Mouse (Mus musculus) adrenal gland (tissue): Measurements from ENCODE around the gene Il34.

Experiments used
- intact Hi-C: fragments of 180-260 bp; cut with DNase I; formaldehyde crosslinking; loops from one replicate; pipeline ENCODE4 v1.15.1; 2025

Gene Il34

DNA sequence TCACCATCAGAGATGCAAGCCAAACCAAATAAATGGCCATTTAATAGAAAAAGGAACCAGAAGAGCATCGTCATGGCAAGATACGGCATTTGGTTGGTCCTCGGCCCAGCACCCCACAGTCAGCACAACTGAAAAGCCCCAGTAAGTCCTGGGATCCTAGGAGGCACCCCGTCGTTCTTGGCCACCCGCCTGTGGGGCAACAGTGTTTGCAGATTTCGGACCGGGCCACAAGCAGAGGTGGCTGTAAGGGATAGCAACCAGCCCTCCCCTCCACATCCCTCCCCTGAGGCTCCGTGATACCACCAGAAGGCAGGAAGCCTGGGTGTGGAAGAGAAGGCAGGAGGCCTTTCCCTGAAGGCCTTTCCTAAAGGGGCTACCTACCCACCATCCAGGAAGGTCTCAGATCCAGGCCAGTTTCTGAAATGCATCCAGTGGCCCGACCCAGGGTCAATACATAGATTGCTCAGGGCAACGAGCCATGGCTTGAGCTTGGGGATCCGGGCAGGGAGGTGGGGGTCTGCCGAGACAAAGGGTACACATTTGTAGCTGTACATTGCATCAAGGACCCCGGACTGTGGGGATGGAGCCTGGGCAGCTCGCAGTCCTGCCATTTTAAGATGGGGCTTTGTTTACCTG lies 63.8 kb downstream of the Il34 start:
- intact Hi-C loops = no loop called here

DNA sequence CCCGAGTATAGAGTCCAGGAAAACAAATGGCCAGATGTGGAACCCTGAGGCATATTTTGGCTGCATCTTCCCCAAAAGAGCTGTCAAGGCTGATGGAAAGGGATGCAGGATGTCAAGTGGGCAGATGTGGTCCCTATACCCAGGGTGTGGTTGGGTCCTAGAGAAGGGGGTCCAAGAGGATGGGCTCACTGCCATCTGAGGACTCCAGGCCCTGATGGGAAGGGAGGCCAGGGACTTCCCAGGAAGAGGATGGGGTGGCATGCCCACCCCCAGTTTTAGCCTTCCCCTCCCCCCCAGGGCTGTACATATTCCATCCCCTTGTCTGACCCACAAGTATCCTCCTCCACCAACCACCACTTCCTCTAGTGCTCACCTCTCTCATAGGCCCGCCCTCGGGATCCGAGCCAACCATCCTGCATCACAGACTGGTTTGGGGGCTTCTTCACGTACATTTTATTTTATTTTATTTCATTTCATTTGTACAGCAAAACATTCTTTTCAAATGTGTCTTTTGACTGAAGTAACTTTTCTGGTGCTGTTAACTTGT lies 65.0 kb downstream of the Il34 start:
- intact Hi-C loops = no loop called here

DNA sequence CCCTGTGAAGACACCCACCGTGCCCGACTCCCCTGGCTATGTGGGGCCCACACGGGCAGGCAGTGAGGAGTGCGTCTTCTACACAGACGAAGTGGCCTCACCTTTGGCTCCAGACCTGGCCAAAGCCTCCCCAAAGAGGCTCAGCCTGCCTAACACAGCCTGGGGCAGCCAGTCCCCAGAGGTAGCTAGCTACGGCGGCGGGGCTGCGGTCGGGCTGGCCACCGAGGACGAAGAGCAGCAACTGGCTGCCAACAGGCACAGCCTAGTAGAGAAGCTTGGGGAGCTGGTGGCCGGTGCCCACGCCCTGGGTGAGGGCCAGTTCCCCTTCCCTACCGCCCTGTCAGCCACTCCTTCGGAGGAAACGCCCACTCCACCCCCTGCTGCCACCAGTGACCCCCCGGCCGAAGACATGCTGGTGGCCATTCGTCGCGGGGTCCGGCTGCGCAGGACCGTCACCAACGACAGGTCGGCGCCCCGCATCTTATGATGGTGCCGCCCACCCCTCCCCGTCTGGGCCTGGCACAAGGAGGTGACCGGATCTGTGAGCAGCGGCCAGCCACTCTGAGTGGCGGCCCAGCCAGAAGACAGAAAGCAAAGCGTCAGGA lies 67.0 kb downstream of the Il34 start:
- intact Hi-C loops = no loop called here

DNA sequence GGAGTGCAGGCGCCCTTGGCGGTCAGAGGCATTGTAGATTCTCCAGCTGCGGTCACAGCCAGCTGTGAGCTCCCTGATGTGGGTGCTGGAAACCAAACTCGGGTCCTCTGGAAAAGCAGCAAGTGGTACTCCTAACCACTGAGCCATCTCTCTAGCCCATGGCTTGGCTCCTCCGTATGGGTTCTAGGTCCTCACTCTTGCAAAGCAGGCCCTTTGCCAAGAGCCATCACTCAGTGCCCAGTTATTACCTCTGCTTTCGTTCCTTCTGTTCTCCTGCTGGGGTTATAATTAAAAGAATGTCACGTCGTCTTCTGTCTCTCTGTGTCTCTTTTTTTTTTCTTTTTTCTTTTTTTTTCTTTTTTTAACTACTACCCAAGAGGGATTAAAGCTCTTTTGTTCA lies 72.7 kb downstream of the Il34 start:
- intact Hi-C loops = no loop called here

DNA sequence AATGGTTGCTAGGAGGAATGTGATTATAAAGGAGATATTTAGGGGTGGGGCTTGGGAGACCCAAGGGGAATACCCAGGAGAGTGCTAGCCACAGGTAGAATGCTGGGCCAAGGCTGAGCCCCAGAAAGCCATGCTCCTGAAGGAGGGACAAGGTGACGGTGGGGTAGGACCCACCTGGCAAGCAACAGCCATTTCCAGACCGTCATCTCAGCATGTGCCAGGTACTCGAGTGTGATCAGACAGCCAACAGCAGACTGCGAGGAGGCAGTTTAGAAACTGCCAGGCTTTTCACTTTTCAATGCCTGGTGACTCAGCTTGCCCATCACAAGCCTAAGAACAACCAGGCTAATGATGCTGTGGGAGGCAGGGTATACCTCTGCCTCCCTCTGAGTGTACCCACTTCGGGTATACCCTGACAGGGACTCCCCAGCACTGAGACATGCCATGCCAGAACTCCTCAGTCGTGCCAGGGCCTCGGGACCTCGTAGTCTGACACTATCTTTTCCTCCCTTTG lies 74.3 kb downstream of the Il34 start:
- intact Hi-C loops = no loop called here

DNA sequence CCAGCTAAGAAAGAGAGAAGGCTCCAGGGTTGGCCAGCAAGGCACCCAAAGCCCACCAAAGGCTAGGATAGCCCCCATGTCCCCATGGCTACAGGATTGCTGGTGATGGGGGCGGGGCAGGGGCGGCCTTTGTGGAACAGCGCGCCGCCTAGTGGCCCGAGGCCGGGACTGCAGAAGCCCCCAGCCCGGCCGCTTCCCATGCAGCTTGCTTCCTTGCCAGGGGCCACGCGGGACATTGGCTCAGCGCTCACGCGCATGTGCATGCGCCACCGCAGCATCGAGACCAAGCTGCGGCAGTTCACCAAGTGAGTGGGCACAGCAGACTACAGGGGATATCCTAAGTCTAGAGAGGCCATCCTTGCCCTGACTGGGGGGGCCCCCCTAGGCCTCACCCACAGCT lies 78.8 kb downstream of the Il34 start:
- intact Hi-C loops = loop anchor here (1.0 kb wide), 1 partner anchor 81 kb away; no protein-coding TSS in a partner anchor

DNA sequence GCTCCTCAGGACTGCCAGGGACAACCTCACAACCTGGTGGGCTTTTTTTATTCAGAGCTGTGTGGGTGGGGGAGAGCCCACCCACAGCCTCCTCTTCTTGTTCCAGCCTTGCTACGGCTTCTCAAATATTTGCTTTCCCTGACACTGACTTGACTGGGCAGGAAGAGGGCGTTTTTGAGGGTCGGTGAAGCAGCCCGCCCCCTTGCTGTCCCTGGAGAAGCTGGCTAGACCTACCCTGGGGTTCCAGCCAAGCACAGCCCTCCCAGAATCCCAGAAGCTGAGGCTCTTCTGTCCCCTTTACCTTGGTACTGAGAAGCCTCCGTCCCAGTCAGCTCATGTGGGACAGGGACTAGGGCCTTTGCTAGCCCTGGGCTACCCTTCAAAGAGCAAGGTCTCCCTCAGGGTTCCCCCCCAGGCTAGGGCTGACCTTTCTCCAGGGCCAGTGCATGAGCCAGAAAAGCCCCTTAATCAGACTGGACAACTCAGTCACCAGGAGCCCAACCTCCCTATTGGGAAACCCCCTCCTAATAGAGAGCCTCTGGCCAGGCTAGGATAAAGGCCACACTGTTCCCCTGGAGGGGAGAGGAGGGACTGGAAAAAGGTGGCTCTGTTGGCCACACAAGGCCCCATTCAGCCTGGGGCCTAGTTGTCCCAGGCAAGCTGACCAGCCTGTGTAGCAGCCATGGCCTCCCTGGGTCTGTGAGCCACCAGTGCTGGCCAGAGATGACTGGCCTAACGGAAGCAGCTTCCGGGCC lies 80.5 kb downstream of the Il34 start:
- intact Hi-C loops = no loop called here

DNA sequence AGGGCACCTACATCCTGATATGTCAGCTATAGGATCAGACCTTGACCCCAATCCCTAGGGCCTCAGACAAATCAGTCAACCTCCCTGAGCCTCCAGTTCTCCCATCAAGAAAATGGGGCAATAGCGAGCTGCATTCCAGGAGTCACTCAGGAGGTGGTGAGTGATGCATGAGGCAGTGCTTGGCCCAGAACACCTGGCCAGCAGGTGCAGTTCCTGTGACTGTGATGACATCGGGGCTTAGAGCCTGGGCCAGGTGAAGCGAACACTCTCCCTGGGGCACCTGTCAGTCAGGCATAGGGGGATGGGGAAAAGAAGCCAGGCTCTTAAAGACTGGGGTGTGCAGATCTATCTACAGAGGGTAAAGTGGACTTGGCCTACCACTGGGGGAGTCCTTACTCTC lies 81.2 kb downstream of the Il34 start:
- intact Hi-C loops = no loop called here

DNA sequence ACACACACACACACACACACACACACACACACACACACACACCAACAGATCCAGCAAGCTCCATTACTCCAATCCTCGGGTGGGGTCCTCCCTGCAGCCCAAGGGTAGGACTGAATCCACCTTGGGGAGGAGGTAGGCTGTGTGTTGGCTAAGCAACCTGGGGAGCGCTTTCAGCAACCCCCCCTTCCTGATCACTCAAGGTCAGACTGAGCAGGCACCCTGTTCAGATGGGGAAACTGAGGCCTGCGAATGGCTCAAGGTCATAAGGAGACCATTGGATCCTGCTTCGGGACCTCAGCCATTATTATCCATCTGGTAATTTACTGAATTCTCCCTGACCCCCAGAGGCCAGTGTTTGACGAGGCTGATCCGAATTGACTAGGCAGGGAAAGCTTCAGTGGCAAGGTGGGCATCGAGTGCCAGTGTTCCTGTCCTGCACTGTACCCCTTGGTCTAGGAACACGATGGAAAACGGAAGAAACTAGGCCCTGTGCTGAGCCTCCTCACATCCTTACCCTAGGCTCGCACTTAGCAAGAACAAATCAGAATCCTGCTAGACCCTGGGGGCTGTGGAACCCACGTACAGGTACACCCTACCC lies 83.2 kb downstream of the Il34 start:
- intact Hi-C loops = no loop called here

DNA sequence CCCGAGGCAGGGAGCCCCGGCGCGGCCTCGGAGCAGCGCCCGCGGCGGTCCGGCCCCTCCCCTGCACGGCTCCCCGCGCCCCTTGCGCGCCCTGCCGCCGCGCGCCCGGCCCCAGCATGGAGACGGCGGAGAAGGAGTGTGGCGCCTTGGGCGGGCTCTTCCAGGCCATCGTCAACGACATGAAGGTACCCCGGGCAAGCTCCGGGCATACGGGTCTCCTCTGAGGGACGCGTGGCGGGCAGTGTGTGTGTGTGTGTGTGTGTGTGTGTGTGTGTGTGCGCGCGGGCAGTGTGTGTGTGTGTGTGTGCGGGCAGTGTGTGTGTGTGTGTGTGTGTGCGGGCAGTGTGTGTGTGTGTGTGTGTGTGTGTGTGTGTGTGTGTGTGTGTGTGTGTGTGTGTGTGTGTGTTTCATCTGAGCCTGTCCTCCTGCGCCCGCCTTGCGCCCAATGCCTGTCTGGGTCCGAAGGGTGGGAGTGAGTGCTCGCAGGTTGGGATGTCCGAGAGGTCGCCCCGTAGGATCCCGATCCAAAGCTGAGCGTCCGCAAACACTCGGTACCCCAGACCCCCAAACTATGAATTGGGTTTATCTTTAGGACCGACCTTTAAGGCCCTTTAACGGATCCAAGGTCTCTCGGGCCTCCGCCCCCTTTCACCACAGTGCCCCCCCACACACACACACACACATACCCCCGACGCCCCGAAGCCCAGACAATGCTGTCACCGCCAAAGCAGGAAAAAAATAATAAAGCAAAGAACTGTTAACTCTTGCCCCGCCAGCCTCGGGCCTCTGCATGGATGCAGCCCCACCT lies 83.9 kb downstream of the Il34 start:
- intact Hi-C loops = no loop called here

DNA sequence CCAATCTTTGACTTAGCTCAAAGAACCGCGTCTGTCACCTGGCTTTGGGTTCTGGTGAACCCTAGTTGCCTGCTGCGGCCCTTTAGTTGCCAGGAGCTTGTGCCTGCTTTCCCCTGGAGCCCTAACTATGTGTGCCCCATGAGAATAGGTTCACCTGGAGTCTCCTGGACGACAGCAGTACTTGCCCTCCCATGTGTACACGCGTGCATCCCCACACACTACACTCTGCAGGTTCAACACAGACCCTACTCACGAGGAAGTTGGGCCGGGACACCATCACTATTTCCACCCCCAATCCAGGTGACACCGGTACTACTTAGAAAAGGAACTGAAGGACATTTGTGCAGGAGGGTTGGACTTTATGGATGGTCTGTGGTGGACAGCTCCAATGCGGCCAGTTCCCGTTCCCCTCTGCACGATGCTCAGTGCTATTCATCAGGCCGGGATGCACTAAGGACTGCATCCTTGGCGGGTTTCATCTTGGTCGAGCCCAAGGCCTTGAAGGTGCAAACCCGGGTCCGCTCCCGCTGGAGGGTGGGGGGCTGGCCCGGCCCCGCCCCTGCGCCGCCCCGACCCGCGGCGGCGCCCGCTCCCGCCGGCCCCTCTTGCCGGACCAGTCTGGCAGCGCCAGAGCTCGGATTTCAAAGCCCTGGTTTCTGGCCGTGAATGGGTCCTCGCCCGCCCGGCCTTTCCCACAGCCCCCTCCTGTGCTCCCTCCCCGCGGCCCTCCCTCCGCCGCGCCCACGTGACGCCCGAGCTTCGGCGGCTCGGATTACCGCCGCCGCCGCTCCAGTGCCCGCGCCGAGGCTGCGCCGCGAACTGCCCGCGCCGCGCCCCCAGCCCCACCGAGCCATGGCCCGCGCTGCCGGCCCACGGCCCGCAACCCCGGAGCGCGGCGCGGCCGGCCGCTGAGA lies 84.8 kb downstream of the Il34 start, which contains the start of gene Mtss1l:
Gene Mtss1l, plus strand, starts transcription at position 792 of the 914 bp plus-strand sequence.
- intact Hi-C loops = no loop called here

DNA sequence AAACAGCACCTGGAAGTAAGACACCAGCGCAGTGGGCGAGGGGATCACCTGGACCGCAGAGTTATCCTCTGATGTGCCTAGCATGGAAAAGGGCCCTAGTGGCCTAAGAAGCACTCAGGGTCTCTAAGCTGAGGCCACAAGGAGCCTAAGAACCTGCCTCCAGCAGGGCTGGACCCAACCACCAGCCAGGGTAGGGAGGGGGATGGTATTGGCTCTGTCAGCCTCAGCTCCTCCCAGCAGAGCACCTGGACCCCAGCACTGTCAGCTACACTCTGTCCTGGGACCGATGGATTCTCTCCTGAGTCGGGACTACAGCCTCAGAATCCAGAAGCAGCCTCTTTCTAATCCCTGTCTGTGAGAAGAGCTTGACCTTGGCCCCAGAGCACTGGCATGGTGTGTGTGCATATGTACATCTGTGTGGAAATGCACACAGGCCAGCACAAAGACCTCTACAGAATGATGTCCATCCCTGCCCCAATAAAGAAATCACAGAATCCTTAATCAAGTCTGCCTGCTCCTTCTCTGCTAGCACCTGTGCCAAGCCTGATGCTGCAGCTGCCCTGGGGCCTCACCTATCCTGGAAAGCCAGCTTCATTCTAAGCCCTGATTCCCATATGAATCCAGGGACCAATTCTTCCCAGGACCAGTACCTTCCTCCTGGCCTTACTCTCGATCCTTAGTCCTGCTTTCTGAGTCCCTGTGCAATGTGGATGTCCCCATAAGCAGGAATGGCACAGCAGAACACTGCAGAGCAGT lies 85.6 kb downstream of the Il34 start:
- intact Hi-C loops = no loop called here

DNA sequence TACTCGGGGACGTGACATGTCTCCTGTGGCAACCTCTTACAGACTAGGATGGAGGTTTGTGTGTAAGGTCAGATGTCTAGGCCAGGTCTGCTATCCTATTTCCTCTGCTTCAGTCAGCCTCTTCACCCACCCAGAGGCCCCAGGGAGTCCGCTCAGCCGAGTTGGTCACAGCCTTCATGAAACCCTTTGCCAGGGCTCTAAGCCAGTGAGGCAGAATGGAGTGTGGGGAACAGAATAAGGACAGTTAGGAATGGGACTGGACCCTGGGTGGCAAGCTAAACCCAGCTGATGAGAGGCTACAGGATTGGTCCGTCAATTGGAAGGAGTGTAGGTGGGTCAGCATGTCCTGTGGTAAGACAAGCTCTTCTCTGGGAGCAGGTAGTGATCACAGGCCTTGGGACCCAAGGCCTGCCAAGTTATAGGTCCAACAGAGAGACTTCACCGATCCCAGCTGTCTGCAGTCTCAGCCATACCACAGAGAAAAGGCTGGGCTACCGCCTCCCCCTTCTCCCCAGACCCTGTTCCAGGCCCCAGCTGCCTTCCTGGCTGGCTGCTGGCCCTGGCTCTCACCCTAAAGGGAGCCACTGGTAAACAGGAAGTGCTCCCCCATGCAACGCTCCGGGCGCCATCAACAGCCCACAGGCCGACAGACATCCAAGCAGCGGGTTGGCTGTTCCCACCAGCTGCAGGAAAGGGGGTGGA lies 86.6 kb downstream of the Il34 start:
- intact Hi-C loops = no loop called here

DNA sequence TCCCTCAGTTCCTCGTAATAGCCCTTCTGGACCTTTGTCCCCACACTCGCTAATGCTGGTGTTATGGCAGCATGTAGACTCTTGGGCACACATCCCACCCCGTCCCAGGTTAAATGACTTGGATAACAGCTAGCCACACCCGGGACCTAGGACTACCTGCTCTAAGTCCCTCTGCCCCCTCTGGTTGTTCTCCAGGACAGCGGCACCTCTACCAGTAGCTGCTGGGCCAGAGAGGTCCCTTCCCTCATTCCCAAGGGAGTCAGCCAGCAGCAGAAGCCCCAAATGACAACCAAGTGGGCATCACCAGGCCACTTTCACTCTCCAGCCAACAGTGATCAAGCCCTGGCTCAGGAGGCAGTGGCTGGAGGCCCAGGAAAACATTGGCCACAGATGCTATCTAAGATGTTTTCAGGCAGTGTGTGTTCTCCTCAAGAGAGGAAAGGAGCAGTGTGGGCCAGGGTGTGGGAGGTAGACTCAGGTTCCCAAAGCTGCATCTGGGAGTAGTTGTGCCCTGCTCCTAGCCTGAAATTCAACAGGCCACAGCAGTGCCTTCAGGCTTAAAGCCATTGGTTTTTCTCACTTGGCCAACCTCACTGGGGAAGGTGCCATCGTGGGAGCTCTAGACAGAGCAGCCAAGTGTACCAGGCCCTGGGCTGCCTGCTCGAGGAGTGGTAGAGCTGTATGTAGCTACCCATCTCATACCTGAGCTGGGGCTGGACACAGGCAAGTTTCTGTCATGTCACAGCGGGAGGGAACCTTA lies 87.3 kb downstream of the Il34 start:
- intact Hi-C loops = no loop called here

DNA sequence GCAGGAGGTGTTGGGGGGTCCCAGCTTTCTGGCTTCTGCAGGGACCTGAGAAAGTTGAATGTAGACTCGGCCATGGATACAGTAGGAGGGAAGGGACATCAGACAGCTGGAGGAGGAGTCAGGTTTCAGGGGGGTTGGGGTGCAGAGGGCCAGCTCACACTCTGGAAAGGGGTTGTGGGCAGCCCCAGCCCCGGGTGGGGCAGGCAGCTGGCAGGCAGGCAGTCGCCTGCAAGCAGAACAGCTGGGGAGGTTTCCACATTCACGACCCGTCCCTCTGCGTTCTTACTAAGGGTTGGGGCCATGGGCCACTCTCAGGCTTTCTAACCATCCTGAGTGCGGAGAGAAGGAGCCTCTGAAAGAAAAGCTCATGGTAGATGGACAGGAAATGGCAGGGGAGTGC lies 88.6 kb downstream of the Il34 start:
- intact Hi-C loops = no loop called here

DNA sequence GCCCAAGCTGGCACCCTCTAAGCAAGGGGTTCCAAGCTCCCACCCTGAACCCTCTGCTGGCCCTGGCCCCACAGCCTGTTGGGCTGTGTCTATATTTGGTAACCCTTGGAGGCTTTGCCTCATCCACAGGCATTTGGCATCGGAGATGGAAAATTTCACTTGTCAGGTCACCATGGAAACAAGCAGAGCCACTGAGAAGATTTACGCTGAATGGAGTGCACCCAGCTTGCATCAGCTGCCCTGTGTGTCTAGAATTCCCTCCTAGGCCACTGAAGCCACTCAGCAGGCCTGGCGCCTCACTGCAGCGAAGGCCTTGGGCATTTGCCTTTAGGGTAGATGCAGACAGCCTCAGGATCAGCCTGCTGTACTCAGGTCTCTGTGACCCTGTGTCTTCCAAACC lies 89.6 kb downstream of the Il34 start:
- intact Hi-C loops = no loop called here

DNA sequence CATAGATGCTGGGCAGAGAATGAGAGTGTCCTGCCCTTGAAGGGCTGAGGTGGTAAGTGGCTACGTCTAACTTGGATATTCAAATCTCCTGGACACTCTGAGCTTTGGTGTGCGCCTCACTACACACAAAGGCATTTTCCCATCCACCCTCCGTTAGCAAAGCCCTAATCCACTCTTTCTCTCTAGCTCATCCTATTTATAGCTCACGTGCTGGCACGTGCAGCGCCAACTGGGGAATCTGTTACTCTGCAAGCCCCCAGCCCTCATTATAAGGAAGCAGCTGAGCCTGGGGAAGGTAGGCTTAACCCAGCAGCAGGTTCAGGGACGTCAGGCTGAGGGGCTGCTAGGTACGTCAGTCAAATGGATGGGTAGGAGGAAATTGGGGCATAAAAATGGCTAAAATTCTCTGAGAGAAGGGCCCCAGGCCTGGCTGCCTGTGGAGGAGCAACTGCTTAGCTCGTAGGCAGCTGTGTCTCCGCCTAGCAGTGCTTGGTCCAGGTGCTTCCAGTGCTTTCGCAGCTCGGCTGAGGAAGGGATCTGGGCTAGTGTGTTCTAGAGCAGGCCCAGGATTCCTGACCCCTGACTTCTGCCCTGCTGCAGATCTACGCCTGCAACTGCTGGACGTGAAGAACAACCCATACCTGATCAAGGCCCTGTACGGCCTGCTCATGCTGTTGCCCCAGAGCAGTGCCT lies 90.8 kb downstream of the Il34 start:
- intact Hi-C loops = loop anchor here (5.0 kb wide), 1 partner anchor 443 kb away; no protein-coding TSS in a partner anchor
